Mouse (Mus musculus) kidney, postnatal 0 days (tissue): ENCODE measurements at regions not wholly inside any gene's neighbourhood (a gene's known extent, or its start where the extent isn't known, plus 50 kb on each side); places are given as distances from the start of the nearest gene placed in this dataset.

ENCODE experiments used
- ATAC-seq: fragments of 200-750 bp; cut with Nextera tagmentation; replicated peaks from 2 replicates; pipeline ENCODE4 v1.8.0; 2017; ENCODE audit warnings: low read depth, moderate number of reproducible peaks, moderate TSS enrichment, moderate library complexity; ENCODE audit not compliant: low FRiP score
- DNase-seq: peaks from one replicate; pipeline ENCODE4 v3.0.0-alpha.2; 2016; ENCODE audit warnings: low spot score
- H3K27ac ChIP-seq: fragments of 300-500 bp; sonication (generic); 2 replicates; pipeline ENCODE4 v1.5.1; 2014; ENCODE audit warnings: mild to moderate bottlenecking
- H3K27me3 ChIP-seq: fragments of 300-500 bp; sonication (generic); 2 replicates; pipeline ENCODE4 v1.6.1; 2014; ENCODE audit warnings: low read length, mixed read lengths; ENCODE audit not compliant: insufficient read depth
- H3K36me3 ChIP-seq: fragments of 300-500 bp; sonication (generic); 2 replicates; pipeline ENCODE4 v1.6.1; 2014; ENCODE audit warnings: low read length, mixed read lengths; ENCODE audit not compliant: insufficient read depth
- H3K4me1 ChIP-seq: fragments of 300-500 bp; sonication (generic); replicated peaks from 2 replicates; pipeline ENCODE4 v1.6.1; 2014; ENCODE audit warnings: antibody characterized with exemption, low read length, mixed read lengths; ENCODE audit not compliant: insufficient read depth
- H3K4me2 ChIP-seq: fragments of 300-500 bp; sonication (generic); 2 replicates; pipeline ENCODE4 v1.6.1; 2014; ENCODE audit warnings: mild to moderate bottlenecking, low read length, moderate library complexity, mixed read lengths
- H3K4me3 ChIP-seq: fragments of 300-500 bp; sonication (generic); replicated peaks from 2 replicates; pipeline ENCODE4 v1.5.1; 2014; ENCODE audit warnings: low read depth, low read length
- H3K9ac ChIP-seq: fragments of 300-500 bp; sonication (generic); 2 replicates; pipeline ENCODE4 v1.6.1; 2014; ENCODE audit warnings: low read depth, low read length
- H3K9me3 ChIP-seq: fragments of 300-500 bp; sonication (generic); replicated peaks from 2 replicates; pipeline ENCODE4 v1.6.1; 2016; ENCODE audit warnings: low read length, inconsistent platforms, mixed read lengths
- CTCF ChIP-seq: IDR thresholded peaks from 2 replicates; pipeline ENCODE4 v1.5.1; 2016; ENCODE audit warnings: antibody characterized with exemption, low read depth, mild to moderate bottlenecking, moderate library complexity
- WGBS: fragments of 180-500 bp; shearing (Covaris S2); extraction: QIAGEN DNeasy Blood & Tissue Kit; methylation state at CpG from one replicate; pipeline ENCODE4 v1.1.7; 2014; 5-methylcytosine and 5-hydroxymethylcytosine counted together

DNA sequence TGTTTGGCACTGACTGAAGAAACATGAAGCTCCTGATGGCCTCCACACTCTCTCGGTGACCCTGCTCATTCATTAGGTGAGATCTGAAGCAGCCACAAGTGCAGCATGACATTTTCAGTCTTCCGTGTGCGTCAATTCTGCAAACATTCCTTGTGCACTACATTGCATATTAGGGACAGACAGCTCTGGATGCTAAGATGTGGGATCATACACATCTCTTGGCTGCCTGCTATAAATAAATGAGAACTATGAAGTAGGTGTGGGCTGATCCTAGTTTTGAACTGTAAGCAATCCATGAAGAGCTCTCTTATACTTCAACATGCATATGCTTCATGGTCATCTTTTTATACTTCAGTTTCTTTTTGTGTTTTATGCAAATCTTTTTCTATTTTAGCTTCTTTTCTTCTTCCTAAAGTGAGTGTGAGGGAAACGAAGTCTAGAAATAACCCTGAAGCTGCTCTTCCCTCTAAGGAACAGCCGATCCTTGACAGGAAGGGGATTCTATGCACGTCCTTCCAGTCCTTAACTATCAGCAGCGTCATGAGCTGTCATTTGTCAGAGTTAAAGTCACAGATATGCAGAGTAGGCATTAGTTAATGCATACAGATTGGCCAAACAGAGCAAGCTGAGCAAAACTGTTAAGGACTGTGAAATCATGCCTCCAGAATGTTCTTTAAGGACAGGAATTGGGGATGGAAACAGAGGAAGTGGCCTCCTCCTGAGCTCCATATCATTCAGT is 104.1 kb upstream of the Rnaseh2b start:
- Histone ChIP-seq H3K27ac (no peak overlapping the region), H3K4me2 (no peak overlapping the region), H3K4me3 (no peak overlapping the region), H3K4me1 (no peaks in the 10 kb centered on the region), H3K27me3 (no peaks in the 10 kb centered on the region), H3K9ac (no peak overlapping the region), H3K36me3 (no peaks in the 10 kb centered on the region), H3K9me3 (no peaks in the 10 kb centered on the region)
- no peak for TF ChIP-seq CTCF
- DNase-seq, result no peak
- no peak for ATAC-seq
- 67% methylated on average over 7 of the region's 7 CpGs for WGBS

DNA sequence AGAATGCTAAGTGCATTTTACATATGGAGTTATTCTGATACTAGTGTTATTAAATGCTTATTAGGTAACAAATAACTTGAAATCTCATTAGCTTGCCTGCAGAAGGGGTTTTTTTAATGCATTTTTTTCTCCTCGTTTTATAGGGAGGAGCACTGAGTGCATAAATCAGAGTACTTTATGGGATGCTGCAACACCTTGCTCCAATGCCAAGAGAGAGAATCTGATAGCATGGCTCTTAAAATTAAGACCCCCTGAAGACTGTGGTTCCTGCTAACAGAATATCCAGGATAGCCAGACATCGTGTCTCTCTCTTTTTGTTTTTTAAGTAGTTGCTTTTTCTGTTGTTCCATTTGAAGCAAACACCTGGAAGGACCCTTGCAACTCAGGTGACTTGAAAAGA is 100.8 kb upstream of the Rnaseh2b start:
- no peak overlapping the region for H3K4me2 ChIP-seq
- H3K36me3 ChIP-seq, result no peaks in the 10 kb centered on the region
- ATAC-seq, result no peak
- no peaks in the 10 kb centered on the region for H3K4me1 ChIP-seq
- TF ChIP-seq CTCF, result no peak
- H3K27ac ChIP-seq, result no peak overlapping the region
- H3K27me3 ChIP-seq, result no peaks in the 10 kb centered on the region
- DNase-seq, result no peak
- no peak overlapping the region for H3K4me3 ChIP-seq
- no peaks in the 10 kb centered on the region for H3K9me3 ChIP-seq
- no peak overlapping the region for H3K9ac ChIP-seq
- whole genome bisulfite sequencing, result 31% methylated on average over 2 of the region's 2 CpGs

DNA sequence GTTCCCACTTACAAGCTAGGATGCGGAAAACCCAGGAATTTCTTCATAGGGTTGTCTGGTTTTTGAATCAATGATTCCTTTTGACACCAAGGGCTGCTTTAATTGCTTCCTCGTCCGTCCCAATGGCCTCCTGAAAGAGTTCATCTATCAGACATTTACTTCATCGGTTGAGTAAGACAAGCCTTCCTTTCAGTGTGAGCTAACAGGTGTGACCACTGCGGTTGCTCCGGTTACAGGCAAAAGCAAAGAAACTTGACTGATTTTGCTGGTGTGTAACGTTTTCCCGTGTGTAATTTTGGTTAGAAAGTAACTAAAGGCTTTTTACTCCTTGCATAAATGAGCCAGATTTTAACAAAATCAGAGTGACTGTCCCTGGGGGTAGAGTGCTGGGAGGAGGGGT is 99.6 kb upstream of the Rnaseh2b start:
- Histone ChIP-seq H3K4me2 (no peak overlapping the region), H3K27ac (no peak overlapping the region), H3K4me1 (no peaks in the 10 kb centered on the region), H3K27me3 (no peaks in the 10 kb centered on the region), H3K9me3 (no peaks in the 10 kb centered on the region), H3K36me3 (no peaks in the 10 kb centered on the region), H3K9ac (no peak overlapping the region), H3K4me3 (no peak overlapping the region)
- TF ChIP-seq CTCF, result no peak
- ATAC-seq, result no peak
- WGBS, result 47% methylated on average over 8 of the region's 8 CpGs
- DNase-seq, result no peak

GRCm38 (mm10) chr14:62193371-62193770 is 99.0 kb upstream of the Rnaseh2b start:
- Histone ChIP-seq H3K4me1 (no peaks in the 10 kb centered on the region), H3K27me3 (no peaks in the 10 kb centered on the region), H3K4me3 (no peak overlapping the region), H3K27ac (no peak overlapping the region), H3K36me3 (no peaks in the 10 kb centered on the region), H3K9me3 (no peaks in the 10 kb centered on the region), H3K9ac (no peak overlapping the region), H3K4me2 (no peak overlapping the region)
- 48% methylated on average over 4 of the region's 4 CpGs for WGBS
- ATAC-seq, result no peak
- TF ChIP-seq CTCF, result no peak
- DNase-seq, result no peak

DNA sequence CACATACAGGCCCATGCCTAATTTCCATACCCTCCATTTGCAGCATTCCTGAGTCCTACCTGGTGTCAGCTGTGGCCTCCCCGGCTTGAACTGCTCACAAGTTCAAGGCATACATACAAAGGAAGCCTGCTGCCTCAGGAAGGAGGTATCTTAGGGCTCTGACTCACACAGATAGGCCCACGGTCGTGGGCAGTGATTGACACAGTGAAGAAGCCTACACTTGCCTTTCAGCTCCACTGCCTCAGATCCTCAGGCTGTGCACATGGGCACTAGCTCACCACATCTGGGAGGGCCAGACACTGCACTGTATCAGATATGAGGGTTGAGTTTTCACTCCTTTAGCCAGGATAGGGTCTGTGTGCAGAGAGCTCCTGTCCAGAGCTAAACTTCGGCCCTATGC is 95.6 kb upstream of the Rnaseh2b start:
- Histone ChIP-seq H3K27me3 (no peaks in the 10 kb centered on the region), H3K36me3 (no peaks in the 10 kb centered on the region), H3K27ac (no peak overlapping the region), H3K4me3 (no peak overlapping the region), H3K4me1 (no peaks in the 10 kb centered on the region), H3K9me3 (no peaks in the 10 kb centered on the region), H3K4me2 (no peak overlapping the region), H3K9ac (no peak overlapping the region)
- 68% methylated on average over 4 of the region's 4 CpGs for WGBS
- ATAC-seq (no peak), DNase-seq (no peak)
- TF ChIP-seq CTCF, result no peak

- no peak overlapping the region for H3K4me3 ChIP-seq
- ATAC-seq (no peak), DNase-seq (no peak)
- no peak for TF ChIP-seq CTCF
- no peaks in the 10 kb centered on the region for H3K9me3 ChIP-seq
- H3K27me3 ChIP-seq, result no peaks in the 10 kb centered on the region
- H3K4me1 ChIP-seq, result no peaks in the 10 kb centered on the region
- H3K4me2 ChIP-seq, result no peak overlapping the region
- H3K9ac ChIP-seq, result no peak overlapping the region
- H3K27ac ChIP-seq, result no peak overlapping the region
- H3K36me3 ChIP-seq, result no peaks in the 10 kb centered on the region
- 55% methylated on average over 6 of the region's 6 CpGs for WGBS
These were observed 93.8 kb upstream of the Rnaseh2b start for GRCm38 (mm10) chr14:62198476-62199190.
